Mouse (Mus musculus): ENCODE measurements around the gene Armh4.

DNA sequence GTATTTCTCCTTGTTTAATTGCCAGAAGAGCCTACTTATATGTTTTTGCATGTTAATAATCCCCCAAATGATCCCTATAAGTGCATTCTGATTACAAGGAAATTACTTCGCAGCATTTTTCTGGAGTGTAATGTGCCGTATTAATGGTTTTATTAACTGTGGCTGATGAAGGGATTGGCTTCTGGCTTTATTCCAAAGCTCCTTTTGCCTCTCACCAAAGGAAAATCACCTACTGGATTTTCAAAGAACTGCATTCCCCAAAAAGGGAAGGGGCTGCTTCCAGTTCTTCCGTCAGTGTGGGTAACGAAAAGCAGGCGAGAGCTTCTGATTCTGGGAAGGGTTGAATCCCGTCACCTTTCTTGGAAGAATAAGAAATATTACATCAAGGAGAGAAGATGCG, 43.9 kb downstream of the Armh4 start:
- TF ChIP-seq POLR2A (IDR thresholded peaks at IDR 0.05; ENCODE audit: extremely low read depth, insufficient read depth, low read length) (no peak), CTCF (IDR thresholded peaks at IDR 0.05; ENCODE audit: extremely low read depth, insufficient read depth, low read length) (no peak)
